Mouse (Mus musculus): ENCODE results near the gene Igfbp3.

The Igfbp3 gene

DNA sequence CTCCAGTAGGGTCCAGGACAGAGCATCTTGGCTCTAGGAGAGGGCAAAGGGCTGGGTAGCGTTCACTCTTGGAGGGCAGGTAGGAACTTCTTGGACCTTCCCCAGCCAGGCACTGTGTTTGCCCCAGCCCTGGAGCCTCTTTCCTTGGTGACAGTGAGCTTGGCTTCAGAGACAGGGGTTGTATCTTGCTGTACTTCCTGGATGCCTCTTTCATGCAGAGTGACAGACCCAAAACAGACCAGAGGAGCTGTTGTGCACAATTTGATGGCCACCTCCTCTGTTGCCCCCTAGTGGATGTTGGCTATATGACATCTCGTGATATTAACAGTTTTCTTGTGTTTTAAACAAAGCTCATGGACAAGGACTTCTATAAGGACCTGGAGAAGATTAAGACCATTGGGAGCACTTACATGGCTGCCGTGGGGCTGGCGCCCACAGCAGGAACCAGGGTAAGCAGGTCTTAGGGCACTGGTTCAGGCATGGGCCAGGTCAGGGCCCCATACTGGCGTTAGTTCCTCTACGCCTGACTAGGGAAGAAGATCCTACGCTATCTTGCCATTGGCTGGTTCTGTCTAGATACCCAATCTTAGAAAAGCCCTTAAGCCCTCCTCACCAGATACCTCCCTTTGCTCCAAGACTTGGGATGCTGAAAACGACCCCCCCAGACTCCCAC, 52.1 kb downstream of the Igfbp3 start:
- DNase-seq (ENCODE audit: low read depth, low spot score), result no peak

DNA sequence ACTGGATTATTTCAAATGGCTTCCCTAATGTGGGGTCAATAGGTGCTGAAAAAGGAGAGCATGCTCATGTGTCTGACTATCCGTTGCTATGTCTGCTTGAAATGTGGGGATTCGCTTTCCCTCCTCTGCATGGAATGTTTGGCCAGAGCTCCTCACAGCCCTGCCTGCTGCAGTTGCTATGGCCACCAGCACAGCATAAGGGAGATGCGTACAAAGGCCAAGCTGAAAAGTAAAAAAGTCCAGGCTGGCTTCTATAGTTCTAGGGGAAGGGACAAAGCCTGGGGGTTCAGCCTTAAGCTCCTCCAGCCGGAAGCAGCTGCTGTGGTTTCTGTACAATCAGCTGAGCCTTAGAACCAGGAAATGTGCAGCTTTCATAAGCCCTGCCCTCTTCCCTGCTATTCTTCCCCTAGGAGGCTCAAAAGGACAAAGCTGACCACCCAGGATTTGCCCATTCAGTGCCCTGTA, 53.1 kb downstream of the Igfbp3 start:
- DNase-seq (ENCODE audit: low read depth, low spot score), result no peak

DNA sequence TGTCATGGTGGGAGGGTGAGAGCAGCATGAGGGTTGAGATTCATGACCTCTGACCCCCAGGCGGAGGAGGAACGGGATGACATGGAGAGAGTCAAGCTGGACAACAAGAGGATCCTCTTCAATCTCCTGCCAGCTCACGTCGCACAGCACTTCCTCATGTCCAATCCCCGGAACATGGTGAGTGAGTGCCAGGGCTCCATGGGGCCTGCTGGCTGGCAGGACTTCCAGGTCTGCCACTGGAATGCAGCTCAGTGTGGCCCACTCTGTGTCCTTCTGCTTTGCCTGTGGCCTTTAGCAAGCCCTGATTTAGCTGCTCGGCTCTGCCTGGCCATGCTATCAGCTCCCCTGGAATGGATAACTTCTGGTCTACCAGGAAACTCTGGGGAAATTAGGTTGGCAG, 53.6 kb downstream of the Igfbp3 start:
- no peak for DNase-seq (ENCODE audit: low read depth, low spot score)

DNA sequence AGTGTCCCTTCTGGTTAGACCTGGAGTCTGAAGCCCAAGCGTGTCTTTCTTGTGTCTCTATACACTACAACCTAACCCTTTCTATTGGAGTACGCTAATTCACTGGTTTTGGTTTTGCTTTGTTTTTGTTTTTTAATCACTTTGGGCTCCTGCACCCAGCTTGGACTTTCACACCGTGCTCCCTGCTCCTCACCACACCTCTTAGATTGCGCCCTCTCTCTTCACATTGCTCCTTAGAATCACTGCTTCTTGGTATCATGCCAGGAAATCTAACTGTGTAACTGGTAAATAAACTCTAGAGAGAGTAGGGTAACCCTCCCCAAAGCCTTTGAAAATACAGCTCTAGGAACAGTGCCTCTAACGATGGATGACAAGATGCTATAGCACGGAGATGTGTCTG, 55.5 kb downstream of the Igfbp3 start:
- no peak for DNase-seq (ENCODE audit: low read depth, low spot score)

DNA sequence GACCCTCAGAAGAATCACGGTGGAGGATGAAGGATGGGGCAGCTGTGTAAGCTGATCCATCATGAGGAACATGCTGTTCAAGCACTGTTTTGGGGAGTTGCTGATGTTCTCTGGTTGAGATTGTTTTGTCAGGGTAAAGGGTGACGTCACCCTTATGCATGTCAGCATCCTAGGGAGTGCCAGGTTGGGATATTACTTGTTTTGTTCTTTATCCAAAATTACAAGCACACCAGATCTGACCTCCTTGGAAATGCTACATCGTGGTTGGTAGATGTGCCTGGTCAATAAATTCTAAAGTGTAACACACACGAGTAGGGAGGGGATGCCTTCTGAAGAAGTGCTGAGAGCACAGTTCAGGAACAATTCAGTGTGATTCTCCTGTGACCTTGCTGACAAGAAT, 57.3 kb downstream of the Igfbp3 start:
- no peak for DNase-seq (ENCODE audit: low read depth, low spot score)
